ENCODE assay signal across 21 mouse cellular contexts in genomic region chr12:76253991-76254390, GRCm38 (mm10). TPM values are rescaled to one million over a fixed set of nuclear protein-coding genes. Genes with fewer than 3 reads are reported as not detected.
DNase-seq lines count a peak whose midpoint lies in the region; ATAC-seq lines count a peak whose summit lies in the region.
"Had no signal": no experiment of that assay in that cellular context is flagged by ENCODE, and none has a peak within 500 bp of the region (broad histone marks: within the 10 kb centered on the region; RNA-seq: fewer than 3 reads in every experiment).

No protein-coding gene starts in this region.

- no peaks in the 10 kb centered on the region for H3K36me3 ChIP-seq in hindbrain, embryonic 15.5 days
- H3K36me3 ChIP-seq in hindbrain, embryonic 11.5 days (ENCODE audit: control insufficient read depth, insufficient read depth, low read length) = no peaks in the 10 kb centered on the region
- H3K36me3 ChIP-seq in midbrain, embryonic 14.5 days (ENCODE audit: control insufficient read depth, insufficient read depth, low read length) = no peaks in the 10 kb centered on the region
- H3K36me3 ChIP-seq in midbrain, embryonic 13.5 days = no peaks in the 10 kb centered on the region
- no peaks in the 10 kb centered on the region; the same call in 1 of the 2 replicates for H3K36me3 ChIP-seq in liver, embryonic 13.5 days

- ATAC-seq in hindbrain, embryonic 15.5 days (ENCODE audit: low FRiP score, low read depth) = no peak
- ATAC-seq in hindbrain, embryonic 11.5 days (ENCODE audit: low FRiP score) = no peak
- no peak for ATAC-seq in midbrain, embryonic 14.5 days (ENCODE audit: low FRiP score, low TSS enrichment)
- ATAC-seq in midbrain, embryonic 13.5 days = no peak
- ATAC-seq in liver, embryonic 13.5 days (ENCODE audit: low read depth) = no peak
- ATAC-seq in activated CD4-positive, CD25-positive, alpha-beta regulatory T cell, adult 4 months = no peak

- H3K27ac ChIP-seq in hindbrain, embryonic 15.5 days (replicated peaks) = no peak overlapping the region
- H3K27ac ChIP-seq in hindbrain, embryonic 11.5 days (ENCODE audit: low read depth, low read length) = no peak overlapping the region
- H3K27ac ChIP-seq in midbrain, embryonic 14.5 days (replicated peaks; ENCODE audit: low read depth, low read length) = no peak overlapping the region
- H3K27ac ChIP-seq in midbrain, embryonic 13.5 days = no peak overlapping the region
- 0 out of 2 replicates have a peak overlapping the region, but pooled peaks have one; percentile 45 for H3K27ac ChIP-seq in liver, embryonic 13.5 days

- H3K9me3 ChIP-seq in hindbrain, embryonic 15.5 days = no peaks in the 10 kb centered on the region
- no peaks in the 10 kb centered on the region for H3K9me3 ChIP-seq in hindbrain, embryonic 11.5 days (ENCODE audit: control insufficient read depth, low read length)
- no peaks in the 10 kb centered on the region for H3K9me3 ChIP-seq in midbrain, embryonic 14.5 days (ENCODE audit: control insufficient read depth, low read length)
- no peaks in the 10 kb centered on the region for H3K9me3 ChIP-seq in midbrain, embryonic 13.5 days
- no peaks in the 10 kb centered on the region for H3K9me3 ChIP-seq in liver, embryonic 13.5 days (replicated peaks)

- H3K27me3 ChIP-seq in hindbrain, embryonic 15.5 days = no peaks in the 10 kb centered on the region
- no peaks in the 10 kb centered on the region for H3K27me3 ChIP-seq in hindbrain, embryonic 11.5 days (ENCODE audit: control insufficient read depth, insufficient read depth, low read length)
- no peaks in the 10 kb centered on the region for H3K27me3 ChIP-seq in midbrain, embryonic 14.5 days (ENCODE audit: control insufficient read depth, insufficient read depth, low read length)
- no peaks in the 10 kb centered on the region for H3K27me3 ChIP-seq in midbrain, embryonic 13.5 days
- no peaks in the 10 kb centered on the region for H3K27me3 ChIP-seq in liver, embryonic 13.5 days

- H3K4me2 ChIP-seq in hindbrain, embryonic 15.5 days = peak overlapping the region; percentile 79
- no peak overlapping the region for H3K4me2 ChIP-seq in hindbrain, embryonic 11.5 days (replicated peaks; ENCODE audit: low read depth, low read length)
- no peak overlapping the region for H3K4me2 ChIP-seq in midbrain, embryonic 14.5 days (ENCODE audit: low read length)
- no peak overlapping the region for H3K4me2 ChIP-seq in midbrain, embryonic 13.5 days (replicated peaks)
- peak overlapping the region; percentile 97; the same call in 1 of the 2 replicates for H3K4me2 ChIP-seq in liver, embryonic 13.5 days

- 84% methylated on average over 8 of the region's 8 CpGs for WGBS in hindbrain, embryonic 15.5 days
- 80% methylated on average over 8 of the region's 8 CpGs for WGBS in hindbrain, embryonic 11.5 days
- 76% methylated on average over 8 of the region's 8 CpGs for WGBS in midbrain, embryonic 14.5 days
- WGBS in midbrain, embryonic 13.5 days = 78% methylated on average over 8 of the region's 8 CpGs
- 76% methylated on average over 8 of the region's 8 CpGs for WGBS in liver, embryonic 13.5 days (ENCODE audit: insufficient replicate concordance)

- H3K4me1 ChIP-seq in hindbrain, embryonic 15.5 days (replicated peaks) = peaks cover 23% of the 10 kb centered on the region
- H3K4me1 ChIP-seq in hindbrain, embryonic 11.5 days (replicated peaks; ENCODE audit: control insufficient read depth, insufficient read depth, low read length) = peaks cover 3% of the 10 kb centered on the region; the same call in 1 of the 2 replicates
- peaks cover 7% of the 10 kb centered on the region for H3K4me1 ChIP-seq in midbrain, embryonic 14.5 days (ENCODE audit: control insufficient read depth, insufficient read depth, low read length)
- peaks cover 17% of the 10 kb centered on the region for H3K4me1 ChIP-seq in midbrain, embryonic 13.5 days (replicated peaks)
- peaks cover 42% of the 10 kb centered on the region for H3K4me1 ChIP-seq in liver, embryonic 13.5 days (replicated peaks)

- no peak overlapping the region for H3K4me3 ChIP-seq in hindbrain, embryonic 15.5 days
- H3K4me3 ChIP-seq in hindbrain, embryonic 11.5 days (ENCODE audit: low read depth, low read length) = no peak overlapping the region
- no peak overlapping the region for H3K4me3 ChIP-seq in midbrain, embryonic 14.5 days (replicated peaks; ENCODE audit: low read depth, low read length)
- H3K4me3 ChIP-seq in midbrain, embryonic 13.5 days (replicated peaks) = no peak overlapping the region
- H3K4me3 ChIP-seq in liver, embryonic 13.5 days (replicated peaks) = no peak overlapping the region

- no peak for DNase-seq in hindbrain, embryonic 11.5 days (ENCODE audit: low spot score)
- no peak for DNase-seq in midbrain, embryonic 14.5 days
- DNase-seq in adipocyte (ENCODE audit: low spot score) = peak; percentile 24
- no peak for DNase-seq in liver, embryonic 13.5 days
- no peak for DNase-seq in left cerebral cortex, adult 18-20 months (ENCODE audit: low spot score in 2 of 2)
- DNase-seq: cerebellum, adult 11 months; heart, adult 18-20 months; heart, postnatal 4 days; kidney, postnatal 25 days; lung, adult 2 months; spleen, adult 18-20 months had no signal

- no peak overlapping the region for H3K9ac ChIP-seq in hindbrain, embryonic 15.5 days
- H3K9ac ChIP-seq in hindbrain, embryonic 11.5 days (ENCODE audit: low read depth, low read length) = no peak overlapping the region
- peak overlapping the region; percentile 60; the same call in 1 of the 2 replicates for H3K9ac ChIP-seq in midbrain, embryonic 14.5 days (replicated peaks; ENCODE audit: low read length)
- H3K9ac ChIP-seq in midbrain, embryonic 13.5 days (replicated peaks) = no peak overlapping the region
- no peak overlapping the region for H3K9ac ChIP-seq in liver, embryonic 13.5 days

RNA-seq across cellular contexts. Expression of gene Mthfd1, which starts 1.1 kb away (rescaled TPM):
- 33.1 and 34.1 TPM in 2 replicates for polyA plus RNA-seq in hindbrain, embryonic 15.5 days (2015; fragmentation: Nextera tagmentation; extraction: Ambion mirVana)
- 49.5 and 54.4 TPM in 2 replicates for polyA plus RNA-seq in hindbrain, embryonic 11.5 days (2014; fragmentation: Nextera tagmentation; extraction: Ambion mirVana)
- 25.3 and 35.1 TPM in 2 replicates for polyA plus RNA-seq in midbrain, embryonic 14.5 days (2014; fragmentation: Nextera tagmentation; extraction: Ambion mirVana)
- 33.5 and 33.9 TPM in 2 replicates for polyA plus RNA-seq in midbrain, embryonic 13.5 days (2015; fragmentation: Nextera tagmentation; extraction: Ambion mirVana)
- 111 and 125 TPM in 2 replicates for polyA plus RNA-seq in liver, embryonic 13.5 days (2015; fragmentation: Nextera tagmentation; extraction: Ambion mirVana)
- 10 to 100 TPM; 24.4 to 35.0 TPM for polyA plus RNA-seq in activated CD4-positive, CD25-positive, alpha-beta regulatory T cell, adult 4 months (2017; shearing (Covaris generic))
- total RNA-seq in left cerebral cortex, adult 18-20 months (2021) = 10 to 100 TPM; 36.6 to 38.1 TPM

RNA-seq across cellular contexts. Expression of gene Tex21, which starts 7.4 kb away (rescaled TPM):
- not detected in 2 replicates for polyA plus RNA-seq in hindbrain, embryonic 15.5 days (2015; fragmentation: Nextera tagmentation; extraction: Ambion mirVana)
- polyA plus RNA-seq in hindbrain, embryonic 11.5 days (2014; fragmentation: Nextera tagmentation; extraction: Ambion mirVana) = not detected in 2 replicates
- polyA plus RNA-seq in midbrain, embryonic 14.5 days (2014; fragmentation: Nextera tagmentation; extraction: Ambion mirVana) = not detected in 2 replicates
- not detected in 2 replicates for polyA plus RNA-seq in midbrain, embryonic 13.5 days (2015; fragmentation: Nextera tagmentation; extraction: Ambion mirVana)
- polyA plus RNA-seq in liver, embryonic 13.5 days (2015; fragmentation: Nextera tagmentation; extraction: Ambion mirVana) = 0.10 and 0.13 TPM in 2 replicates
- polyA plus RNA-seq in activated CD4-positive, CD25-positive, alpha-beta regulatory T cell, adult 4 months (2017; shearing (Covaris generic)) = not detected
- total RNA-seq in left cerebral cortex, adult 18-20 months (2021) = not detected
- total RNA-seq: adrenal gland, postnatal 4 days; heart, adult 18-20 months; heart, postnatal 4 days; left cerebral cortex, adult 2 months; megakaryocyte progenitor cell, adult 5-6 weeks had no signal
- polyA plus RNA-seq: cortical plate, adult 2 months; erythroblast, embryonic 14.5 days; frontal cortex, adult 2 months; lung, adult 2 months; neural tube, embryonic 11.5 days had no signal

Comparison
In these comparisons a context has a peak if more than half of its experiments do, and no peak if none do; other contexts are left out.
1. H3K4me2 ChIP-seq: peak in hindbrain, embryonic 15.5 days (single experiment) and liver, embryonic 13.5 days (single experiment); none in hindbrain, embryonic 11.5 days (single experiment), midbrain, embryonic 14.5 days (single experiment) and midbrain, embryonic 13.5 days (single experiment).